Mouse (Mus musculus) erythroblast, adult 5-6 weeks (primary cell): ENCODE measurements around the gene Faap100. TPM values are rescaled to one million over a fixed set of nuclear protein-coding genes. Genes with fewer than 3 reads are reported as not detected.
"Not testable (repeated sequence)": the region's sequence is repeated elsewhere in the genome, so short reads cannot be mapped to it uniquely, and the experiment has no call there.

Source experiments
- ATAC-seq: replicated peaks from 2 replicates; pipeline ENCODE4 v1.8.0; 2016; ENCODE audit warnings: moderate number of reproducible peaks, mild to moderate bottlenecking, moderate TSS enrichment, inconsistent platforms; ENCODE audit not compliant: poor library complexity, low FRiP score, severe bottlenecking
- total RNA-seq, 2 experiments: library from RNA; stranded (forward) in 1 of 2; stranded (reverse) in 1 of 2; fragments of 150-400 nt in 1 of 2; fragments of 200-764, 138-1000 nt in 1 of 2; gene quantifications; 2 replicates each; pipeline versions ENCODE4 v1.2.3 to v1.2.4; 2015 to 2017; ENCODE audit warnings: low replicate concordance in 2 of 2

Gene Faap100
- 0.96 and 3.6 TPM in 2 replicates for total RNA-seq (2015; ENCODE audit: low replicate concordance)
- total RNA-seq (2017; ENCODE audit: low replicate concordance) = 1.4 and 2.9 TPM in 2 replicates

- peak; percentile 82 for ATAC-seq
Measured at GRCm38 (mm10) chr11:120378611-120379540, at the start of gene Faap100. Gene Faap100 (minus strand): TSS chr11:120378764.

- no peak for ATAC-seq
Measured at GRCm38 (mm10) chr11:120426727-120427126, 48.2 kb upstream of the Faap100 start.

GRCm38 (mm10) chr11:120423569-120424295 lies 45.2 kb upstream of the Faap100 start:
- ATAC-seq = peak; percentile 82

- ATAC-seq = peak; percentile 15; the same call in 1 of the 2 replicates
Measured at GRCm38 (mm10) chr11:120422651-120423568, 44.3 kb upstream of the Faap100 start.

GRCm38 (mm10) chr11:120418592-120418991 lies 40.0 kb upstream of the Faap100 start:
- no peak for ATAC-seq

- no peak for ATAC-seq
Measured at GRCm38 (mm10) chr11:120417852-120418251, 39.3 kb upstream of the Faap100 start.

- not testable (repeated sequence) for ATAC-seq
Measured at GRCm38 (mm10) chr11:120413621-120414020, 35.1 kb upstream of the Faap100 start.

GRCm38 (mm10) chr11:120406445-120406844 lies 27.9 kb upstream of the Faap100 start:
- no peak for ATAC-seq

- peak; percentile 81 for ATAC-seq
Measured at GRCm38 (mm10) chr11:120405867-120406266, 27.3 kb upstream of the Faap100 start.

GRCm38 (mm10) chr11:120404814-120405213 lies 26.2 kb upstream of the Faap100 start:
- ATAC-seq = no peak

- ATAC-seq = no peak
Measured at GRCm38 (mm10) chr11:120399319-120399718, 20.8 kb upstream of the Faap100 start.

GRCm38 (mm10) chr11:120397602-120398001 lies 19.0 kb upstream of the Faap100 start:
- no peak for ATAC-seq

GRCm38 (mm10) chr11:120395661-120396060 lies 17.1 kb upstream of the Faap100 start:
- ATAC-seq = no peak

- ATAC-seq = no peak
Measured at GRCm38 (mm10) chr11:120388580-120388979, 10.0 kb upstream of the Faap100 start.

- ATAC-seq = 0 out of 2 replicates have a peak, but pooled peaks have one; percentile 51
Measured at GRCm38 (mm10) chr11:120387157-120387556, 8.6 kb upstream of the Faap100 start.

- no peak for ATAC-seq
Measured at GRCm38 (mm10) chr11:120386632-120387031, 8.1 kb upstream of the Faap100 start.

GRCm38 (mm10) chr11:120382509-120382908 lies 3.9 kb upstream of the Faap100 start:
- ATAC-seq = no peak

GRCm38 (mm10) chr11:120381157-120381556 lies 2.6 kb upstream of the Faap100 start:
- ATAC-seq = no peak

GRCm38 (mm10) chr11:120380271-120380670 lies 1.7 kb upstream of the Faap100 start:
- no peak for ATAC-seq
